Mouse (Mus musculus) heart, embryonic 11.5 days (tissue): Measurements from ENCODE around the gene Sugct. TPM values are rescaled to one million over a fixed set of nuclear protein-coding genes. Genes with fewer than 3 reads are reported as not detected.

Source experiments
- ATAC-seq: fragments of 200-750 bp; cut with Nextera tagmentation; replicated peaks from 2 replicates; pipeline ENCODE4 v1.8.0; 2017; ENCODE audit warnings: moderate library complexity; ENCODE audit not compliant: insufficient number of reproducible peaks, low FRiP score, low TSS enrichment
- H3K27ac ChIP-seq: fragments of 300-500 bp; sonication (generic); 2 replicates; pipeline ENCODE4 v1.5.1; 2014; ENCODE audit warnings: mild to moderate bottlenecking, low read depth, low read length
- H3K27me3 ChIP-seq: fragments of 300-500 bp; sonication (generic); 2 replicates; pipeline ENCODE4 v1.6.1; 2014; ENCODE audit warnings: mild to moderate bottlenecking, low read length, mixed read lengths; ENCODE audit not compliant: control insufficient read depth, insufficient read depth
- H3K36me3 ChIP-seq: fragments of 300-500 bp; sonication (generic); 2 replicates; pipeline ENCODE4 v1.6.1; 2014; ENCODE audit warnings: mild to moderate bottlenecking, low read length, moderate library complexity, mixed read lengths; ENCODE audit not compliant: control insufficient read depth, insufficient read depth
- H3K4me1 ChIP-seq: fragments of 300-500 bp; sonication (generic); 2 replicates; pipeline ENCODE4 v1.6.1; 2014; ENCODE audit warnings: low read length; ENCODE audit not compliant: control insufficient read depth, insufficient read depth
- H3K4me2 ChIP-seq: fragments of 300-500 bp; sonication (generic); 2 replicates; pipeline ENCODE4 v1.6.1; 2014; ENCODE audit warnings: mild to moderate bottlenecking, moderate library complexity
- H3K4me3 ChIP-seq: fragments of 300-500 bp; sonication (generic); 2 replicates; pipeline ENCODE4 v1.5.1; 2014; ENCODE audit warnings: low read depth, low read length
- H3K9ac ChIP-seq: fragments of 300-500 bp; sonication (generic); 2 replicates; pipeline ENCODE4 v1.6.1; 2014; ENCODE audit warnings: mild to moderate bottlenecking, low read depth, low read length, moderate library complexity
- H3K9me3 ChIP-seq: fragments of 300-500 bp; sonication (generic); replicated peaks from 2 replicates; pipeline ENCODE4 v1.6.1; 2016; ENCODE audit warnings: low read length; ENCODE audit not compliant: control insufficient read depth
- WGBS: fragments of 180-500 bp; shearing (Covaris S2); extraction: QIAGEN DNeasy Blood & Tissue Kit; methylation state at CpG from one replicate; pipeline ENCODE4 v1.1.7; 2014; ENCODE audit not compliant: insufficient replicate concordance; 5-methylcytosine and 5-hydroxymethylcytosine counted together
- polyA plus RNA-seq: library from polyadenylated mRNA; unstranded; fragments of >200 nt; fragmentation: Nextera tagmentation; extraction: Ambion mirVana; gene quantifications from 2 replicates; pipeline ENCODE4 v1.2.1, GENCODE M21; 2014

Gene Sugct
- 3.6 and 4.0 TPM in 2 replicates for polyA plus RNA-seq

DNA sequence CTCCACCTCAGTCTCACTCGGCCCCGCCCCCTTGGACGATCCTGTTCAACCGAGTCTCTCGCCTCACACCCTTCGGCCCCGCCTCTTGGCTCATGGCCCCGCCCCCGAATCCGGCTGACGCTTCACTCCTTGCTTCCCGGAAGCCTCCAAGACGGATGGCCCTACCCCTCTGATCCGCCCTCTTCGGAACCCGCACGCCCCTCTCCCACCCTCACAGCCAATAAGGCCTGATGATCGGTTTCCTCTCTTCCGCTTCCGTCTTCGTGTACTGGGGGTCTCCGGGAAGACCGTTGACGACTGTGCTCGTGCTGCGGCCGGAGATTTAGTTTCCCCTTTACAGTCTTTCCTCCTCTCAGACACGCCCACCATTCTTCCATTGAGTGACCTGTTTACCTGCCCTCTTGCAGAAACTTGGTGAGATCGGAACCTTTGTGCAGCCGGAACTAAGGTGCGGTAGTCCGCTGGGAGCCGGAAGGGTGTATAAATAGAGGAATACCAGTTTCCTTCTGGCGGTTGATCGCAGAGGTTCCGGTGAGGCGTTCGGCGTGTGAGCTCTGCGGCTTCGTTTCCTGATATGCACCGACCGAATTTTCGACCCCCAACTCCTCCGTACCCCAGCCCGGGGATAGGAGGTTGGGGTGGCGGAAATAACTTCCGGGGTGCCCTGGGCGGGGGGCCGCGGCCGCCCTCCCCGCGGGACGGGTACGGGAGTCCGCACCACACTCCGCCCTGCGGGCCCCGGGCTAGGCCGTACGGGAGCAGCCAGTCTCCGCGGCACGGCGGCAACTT, at the start of gene Sugct, which contains the start of gene Mplkip:
Gene Sugct (minus strand): TSS at position 643 of the 789 bp plus-strand sequence.
Gene Mplkip (plus strand): TSS at position 282 of the 789 bp plus-strand sequence.
- Histone ChIP-seq H3K4me1 (no peaks in the 10 kb centered on the region), H3K36me3 (no peaks in the 10 kb centered on the region), H3K9ac (peak within 1 kb of the TSS; percentile 96), H3K4me3 (peak within 1 kb of the TSS; percentile 83), H3K9me3 (no peaks in the 10 kb centered on the region), H3K27me3 (no peaks in the 10 kb centered on the region), H3K4me2 (peak within 1 kb of the TSS; percentile 75), H3K27ac (peak within 1 kb of the TSS; percentile 96)
- peak; percentile 99 for ATAC-seq
- WGBS: under 1% methylated on average over 65 of the region's 66 CpGs

DNA sequence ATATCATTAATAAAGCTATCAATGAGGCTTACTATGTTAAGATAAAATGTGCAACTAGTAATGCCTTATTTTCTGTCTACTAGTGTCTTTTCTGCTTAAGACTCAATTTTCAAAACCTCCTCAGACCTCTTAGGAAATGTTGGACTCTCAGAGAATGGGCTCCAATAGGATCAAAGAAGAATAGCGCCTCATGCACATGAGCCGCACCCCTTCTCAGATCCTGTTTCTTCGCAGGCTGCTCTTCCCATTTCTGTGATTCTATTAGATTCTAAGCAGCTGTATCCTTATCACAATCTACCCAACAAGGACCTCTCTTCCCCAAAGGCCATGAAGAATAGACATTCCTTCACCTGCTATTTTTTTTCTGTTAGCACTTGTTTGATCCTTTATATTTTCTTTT, 33.4 kb upstream of the Sugct start:
- no peaks in the 10 kb centered on the region for H3K4me1 ChIP-seq
- WGBS: 91% methylated on average over 3 of the region's 3 CpGs
- H3K27ac ChIP-seq: no peak overlapping the region
- no peaks in the 10 kb centered on the region for H3K27me3 ChIP-seq
- H3K4me2 ChIP-seq: no peak overlapping the region
- no peak for ATAC-seq
- H3K9ac ChIP-seq: no peak overlapping the region
- H3K9me3 ChIP-seq: no peaks in the 10 kb centered on the region
- H3K4me3 ChIP-seq: no peak overlapping the region
- no peaks in the 10 kb centered on the region for H3K36me3 ChIP-seq

DNA sequence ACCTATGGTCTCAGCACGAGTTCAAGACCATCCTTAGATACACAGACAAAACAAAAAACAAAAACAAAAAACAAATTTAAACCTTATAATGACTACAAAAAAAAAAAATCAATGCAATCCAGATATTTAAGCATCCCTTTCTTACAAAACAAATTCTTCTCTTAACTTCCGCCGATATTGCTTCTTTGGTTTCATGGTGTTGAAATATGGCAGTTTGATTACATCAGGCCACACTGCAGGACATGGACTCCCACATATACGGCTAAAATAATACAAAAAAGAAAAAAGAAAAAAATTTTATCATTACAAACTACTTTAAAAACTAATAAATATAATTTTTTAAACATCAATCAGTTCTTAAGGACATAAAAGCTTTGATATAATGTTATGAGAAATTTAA, 32.6 kb upstream of the Sugct start:
- Histone ChIP-seq H3K36me3 (no peaks in the 10 kb centered on the region), H3K4me2 (no peak overlapping the region), H3K9ac (no peak overlapping the region), H3K27me3 (no peaks in the 10 kb centered on the region), H3K27ac (no peak overlapping the region), H3K4me1 (no peaks in the 10 kb centered on the region), H3K9me3 (no peaks in the 10 kb centered on the region), H3K4me3 (no peak overlapping the region)
- WGBS: 89% methylated on average over 4 of the region's 4 CpGs
- ATAC-seq: no peak

DNA sequence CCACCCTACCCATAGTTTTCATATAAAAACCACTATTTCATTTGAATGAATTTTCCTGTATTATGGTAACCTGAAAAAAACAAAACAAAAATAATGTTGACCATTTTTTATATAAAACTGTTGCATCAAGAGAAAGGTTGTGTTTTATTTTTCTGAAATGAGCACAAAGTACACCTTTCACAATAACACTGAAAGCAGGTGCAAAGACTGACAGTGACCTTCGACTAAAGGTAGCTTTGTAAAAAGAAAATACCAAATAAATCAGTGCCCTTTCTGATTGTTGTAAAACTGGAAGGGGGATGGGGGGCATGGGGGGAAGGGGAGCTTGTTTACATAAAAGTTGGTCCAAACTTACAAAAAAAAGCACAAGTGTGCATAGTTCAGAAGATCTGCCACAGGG, 22.0 kb upstream of the Sugct start:
- Histone ChIP-seq H3K4me2 (no peak overlapping the region), H3K27me3 (no peaks in the 10 kb centered on the region), H3K27ac (no peak overlapping the region), H3K9ac (no peak overlapping the region), H3K36me3 (peaks cover 16% of the 10 kb centered on the region), H3K4me1 (no peaks in the 10 kb centered on the region), H3K4me3 (no peak overlapping the region), H3K9me3 (no peaks in the 10 kb centered on the region)
- 85% methylated on average over 1 of the region's 1 CpGs for WGBS
- ATAC-seq: no peak

GRCm38 (mm10) chr13:17708784-17709311, 13.5 kb upstream of the Sugct start:
- ATAC-seq: no peak
- Histone ChIP-seq H3K9me3 (no peaks in the 10 kb centered on the region), H3K4me1 (no peaks in the 10 kb centered on the region), H3K27ac (no peak overlapping the region), H3K9ac (no peak overlapping the region), H3K27me3 (no peaks in the 10 kb centered on the region), H3K36me3 (no peaks in the 10 kb centered on the region), H3K4me2 (no peak overlapping the region), H3K4me3 (no peak overlapping the region)
- WGBS: 89% methylated on average over 5 of the region's 5 CpGs

DNA sequence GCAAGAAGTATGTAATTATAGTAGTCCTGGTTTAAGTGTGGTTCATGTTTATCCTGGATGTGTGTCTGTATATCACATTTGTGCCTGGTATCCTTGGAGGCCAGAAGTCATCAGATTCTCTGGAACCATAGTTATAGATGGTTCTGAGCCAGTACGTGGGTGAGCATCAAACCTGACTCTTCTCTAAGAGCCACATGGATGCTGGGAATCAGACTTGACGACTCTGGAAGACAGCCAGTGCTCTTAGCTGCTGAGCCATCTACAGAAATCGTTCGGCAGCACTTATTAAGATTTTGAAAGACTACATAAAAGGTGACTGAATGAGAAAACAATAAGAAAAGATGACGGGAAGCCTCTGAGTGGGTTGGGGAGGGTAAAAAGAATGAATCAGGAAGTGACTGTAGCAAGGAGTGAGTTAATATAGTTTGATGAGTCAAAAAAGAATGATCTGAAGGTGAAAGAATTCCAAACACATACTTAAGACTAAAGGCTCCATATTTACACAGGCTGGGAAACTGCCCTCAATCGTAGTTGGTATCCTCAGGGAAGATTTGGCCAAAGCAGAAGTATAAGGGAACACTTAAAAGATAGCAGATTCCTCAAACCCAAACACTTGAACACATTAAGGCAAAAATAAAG, 10.0 kb upstream of the Sugct start:
- Histone ChIP-seq H3K27ac (no peak overlapping the region), H3K9me3 (no peaks in the 10 kb centered on the region), H3K4me2 (no peak overlapping the region), H3K4me3 (no peak overlapping the region), H3K4me1 (no peaks in the 10 kb centered on the region; the same call in 1 of the 2 replicates), H3K27me3 (no peaks in the 10 kb centered on the region), H3K9ac (no peak overlapping the region), H3K36me3 (no peaks in the 10 kb centered on the region)
- ATAC-seq: no peak
- 86% methylated on average over 6 of the region's 6 CpGs for WGBS

DNA sequence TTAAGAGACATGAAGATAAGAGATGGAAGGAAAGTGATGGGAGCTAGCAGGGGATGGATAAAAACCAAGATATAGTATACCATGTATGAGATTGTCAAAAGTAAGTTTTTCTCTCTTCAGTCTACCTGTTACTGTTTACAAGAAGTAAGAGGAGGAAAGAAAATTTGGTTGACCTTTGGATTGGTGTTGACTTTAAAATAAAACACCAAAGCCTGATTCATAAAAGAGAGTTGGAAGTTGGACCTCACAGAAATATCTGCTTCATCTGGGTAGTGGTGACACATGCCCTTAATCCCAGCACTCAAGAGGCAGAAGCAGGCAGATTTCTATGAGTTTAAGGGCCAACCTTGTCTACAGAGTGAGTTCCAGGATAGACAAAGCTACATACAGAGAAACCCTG, 7.0 kb upstream of the Sugct start:
- H3K4me3 ChIP-seq: no peak overlapping the region
- ATAC-seq: no peak
- H3K4me2 ChIP-seq: no peak overlapping the region
- H3K27ac ChIP-seq: no peak overlapping the region
- H3K9ac ChIP-seq: no peak overlapping the region
- no peaks in the 10 kb centered on the region for H3K27me3 ChIP-seq
- H3K4me1 ChIP-seq: no peaks in the 10 kb centered on the region; the same call in 1 of the 2 replicates
- H3K36me3 ChIP-seq: no peaks in the 10 kb centered on the region
- no peaks in the 10 kb centered on the region for H3K9me3 ChIP-seq

- H3K9me3 ChIP-seq: no peaks in the 10 kb centered on the region
- H3K4me2 ChIP-seq: no peak overlapping the region
- no peak overlapping the region for H3K4me3 ChIP-seq
- no peak for ATAC-seq
- no peaks in the 10 kb centered on the region; the same call in 1 of the 2 replicates for H3K4me1 ChIP-seq
- H3K36me3 ChIP-seq: no peaks in the 10 kb centered on the region
- H3K27ac ChIP-seq: no peak overlapping the region
- H3K27me3 ChIP-seq: no peaks in the 10 kb centered on the region
- no peak overlapping the region for H3K9ac ChIP-seq
Observed at GRCm38 (mm10) chr13:17701322-17701721, 6.0 kb upstream of the Sugct start.
